Mouse (Mus musculus): ENCODE measurements around the gene Car5b.

The Car5b gene

DNA sequence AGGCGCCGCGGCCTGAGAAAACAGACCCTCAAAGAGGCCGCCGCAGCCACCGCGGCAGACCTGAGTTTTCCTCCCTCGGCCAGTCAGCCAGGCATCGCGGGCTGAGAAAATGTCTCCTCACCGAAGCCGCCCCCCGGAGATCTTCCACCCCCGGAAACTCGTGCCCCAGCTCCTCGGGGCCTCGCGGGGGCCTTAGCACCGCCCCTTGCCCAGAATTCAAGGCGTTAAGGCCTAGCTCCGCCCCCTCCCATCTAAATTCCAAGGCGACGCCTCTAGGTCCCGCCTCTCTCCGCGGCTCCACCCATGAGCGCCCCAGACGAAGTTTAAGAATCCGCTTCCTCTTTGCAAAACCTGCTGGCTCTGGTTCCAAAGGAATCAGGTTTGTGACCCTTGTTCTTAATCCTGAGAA is 69.3 kb downstream of the Car5b start, which contains the start of gene Zrsr2:
Zrsr2 (minus strand) TSS at position 195 of the 409 bp plus-strand sequence.
- peak; percentile 88 for DNase-seq (ENCODE audit: low spot score)

GRCm38 (mm10) chrX:163957803-163958466 is 69.9 kb downstream of the Car5b start:
- peak; percentile 57 for DNase-seq (ENCODE audit: low spot score)

GRCm38 (mm10) chrX:163957381-163957780 is 70.4 kb downstream of the Car5b start:
- no peak for DNase-seq (ENCODE audit: low spot score)

DNA sequence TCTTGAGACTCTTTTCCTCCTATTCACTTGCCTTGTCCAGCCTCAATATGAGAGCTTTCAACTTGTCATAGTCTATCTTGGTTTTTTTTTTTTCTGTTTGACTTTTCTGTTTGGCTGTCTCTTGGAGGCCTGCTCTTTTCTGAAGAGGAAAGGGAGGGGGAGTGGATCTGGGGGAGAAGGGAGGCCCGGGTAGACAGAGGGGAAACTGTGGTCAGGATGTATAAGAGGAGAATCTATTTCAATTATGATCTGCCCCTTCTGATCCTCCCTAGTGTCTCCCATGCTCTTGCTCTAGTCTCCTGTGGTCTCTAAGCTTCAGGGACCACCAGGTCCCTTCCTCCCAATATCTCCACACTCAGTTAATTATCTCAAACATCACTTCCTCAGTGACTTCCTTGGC is 76.2 kb downstream of the Car5b start:
- DNase-seq (ENCODE audit: low spot score), result no peak

- DNase-seq (ENCODE audit: low spot score), result no peak
These were observed 83.4 kb downstream of the Car5b start for GRCm38 (mm10) chrX:163944381-163944780.

- DNase-seq (ENCODE audit: low spot score), result no peak
These were observed 89.2 kb downstream of the Car5b start for GRCm38 (mm10) chrX:163938587-163938986.

DNA sequence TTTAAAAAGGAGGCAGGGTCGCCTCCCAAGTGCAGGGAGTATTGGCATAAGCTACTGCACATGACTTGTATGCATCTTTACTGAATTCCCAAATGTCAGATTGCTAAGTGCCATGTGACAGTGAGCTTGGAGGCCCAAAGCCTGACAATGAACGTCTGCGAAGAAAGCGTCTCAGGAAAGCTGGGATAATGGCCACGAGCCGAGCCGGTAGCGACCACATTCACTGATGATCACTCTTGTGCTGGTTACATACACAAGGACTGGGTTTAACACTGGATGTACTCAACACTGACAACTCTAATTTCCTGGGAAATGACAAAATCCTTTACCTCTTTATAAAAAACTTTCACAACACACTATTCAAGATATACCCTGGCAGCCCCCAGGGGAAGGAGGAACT is 93.1 kb downstream of the Car5b start:
- no peak for DNase-seq (ENCODE audit: low spot score)

GRCm38 (mm10) chrX:163929550-163929949 is 98.2 kb downstream of the Car5b start:
- no peak for DNase-seq (ENCODE audit: low spot score)

Measured in lung, postnatal 25 days (tissue).